Mouse (Mus musculus) olfactory bulb, adult 2 months (tissue): ENCODE results near the gene Lrrc29.

Source experiments
- CTCF ChIP-seq: fragments of 200-500 bp; IDR thresholded peaks from 2 replicates; pipeline ENCODE4 v1.5.1; 2012; ENCODE audit warnings: low read depth, mild to moderate bottlenecking, low read length, moderate library complexity; ENCODE audit not compliant: insufficient read depth
- POLR2A ChIP-seq: fragments of 200-500 bp; IDR thresholded peaks from 2 replicates; pipeline ENCODE4 v1.6.1; 2012; ENCODE audit warnings: mild to moderate bottlenecking, low read depth, low read length, moderate library complexity; ENCODE audit not compliant: insufficient read depth

DNA sequence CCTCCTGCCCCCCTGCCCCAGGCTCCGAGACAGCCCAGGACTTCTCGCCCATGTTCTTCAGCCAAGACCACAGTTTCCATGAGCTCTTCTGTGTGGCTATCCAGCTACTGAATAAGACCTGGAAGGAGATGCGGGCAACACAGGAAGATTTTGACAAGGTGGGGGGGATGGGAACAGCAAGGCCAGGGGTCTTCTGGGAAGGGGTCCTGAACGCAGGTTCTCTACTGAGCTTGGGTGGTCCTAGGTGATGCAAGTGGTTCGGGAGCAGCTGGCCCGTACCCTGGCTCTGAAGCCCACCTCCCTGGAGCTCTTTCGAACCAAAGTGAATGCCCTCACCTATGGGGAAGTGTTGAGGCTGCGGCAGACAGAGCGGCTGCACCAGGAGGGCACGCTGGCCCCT is 17.6 kb downstream of the Lrrc29 start:
- TF ChIP-seq CTCF = no peak
- no peak for TF ChIP-seq POLR2A
